Mouse (Mus musculus) heart, postnatal 14 days (tissue): ENCODE measurements around the gene Pcna. TPM values are rescaled to one million over a fixed set of nuclear protein-coding genes. Genes with fewer than 3 reads are reported as not detected.
"Not testable (repeated sequence)": the region's sequence is repeated elsewhere in the genome, so short reads cannot be mapped to it uniquely, and the experiment has no call there.

Experiments
- DNase-seq, 2 experiments: peaks; one replicate each; pipeline ENCODE4 v3.0.0; 2021 to 2022
- intact Hi-C: fragments of 180-260 bp; cut with DNase I; formaldehyde crosslinking; loops from one replicate; pipeline ENCODE4 v1.15.1; 2025
- total RNA-seq, 2 experiments: library from RNA; stranded (reverse); gene quantifications; 2 replicates each; pipeline ENCODE4 v1.2.3; 2021

The Pcna gene
- total RNA-seq, 2 experiments from 2014 or later, result 40.2 to 57.8 TPM

DNA sequence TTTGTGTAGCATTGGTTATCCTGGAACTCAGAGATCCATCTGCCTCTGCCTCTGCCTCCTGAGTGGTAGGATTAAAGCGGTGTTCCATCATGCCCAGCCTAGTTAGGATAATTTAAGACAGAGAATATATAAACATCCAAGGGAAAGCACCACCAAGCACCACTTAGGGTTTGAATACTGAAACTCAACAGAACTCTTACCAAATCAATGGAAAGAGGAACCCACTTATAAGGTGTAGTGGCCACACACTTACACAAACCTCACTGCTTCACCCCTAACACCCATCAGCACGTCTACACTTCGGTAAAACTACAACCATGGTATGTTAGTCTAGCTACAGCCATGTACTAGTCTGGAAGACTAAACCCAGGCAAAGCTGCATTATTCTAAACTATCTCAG is 9.7 kb downstream of the Pcna start:
- intact Hi-C loops, result loop anchor here (2.0 to 5.0 kb wide), 2 partner anchors 106 to 261 kb away; no protein-coding TSS in a partner anchor

DNA sequence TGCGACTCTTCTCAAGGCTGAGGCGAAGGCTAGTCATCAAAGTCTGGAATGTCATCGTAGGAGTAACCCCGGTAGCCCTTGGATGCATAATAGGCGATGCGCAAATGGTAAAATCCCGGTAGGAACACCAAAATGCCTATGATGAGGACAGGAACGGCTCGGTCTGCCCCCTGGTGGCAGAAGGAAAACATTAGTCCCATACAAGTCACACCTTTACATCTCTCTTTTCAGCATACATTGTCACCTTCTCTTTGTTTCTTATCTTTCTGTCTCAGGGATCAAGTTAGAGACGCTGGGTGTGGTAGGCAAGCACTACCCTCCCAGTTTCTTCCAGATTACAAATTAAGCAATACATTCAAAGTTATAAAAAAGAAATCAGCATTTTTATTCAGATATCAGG is 12.7 kb downstream of the Pcna start:
- peak; percentile 70 to 77 for DNase-seq
- intact Hi-C loops, result loop anchor here (5.0 kb wide), 1 partner anchor 103 kb away; no protein-coding TSS in a partner anchor

More for the DNA sequence above, 9.7 kb downstream of the Pcna start:
- no peak for DNase-seq

DNA sequence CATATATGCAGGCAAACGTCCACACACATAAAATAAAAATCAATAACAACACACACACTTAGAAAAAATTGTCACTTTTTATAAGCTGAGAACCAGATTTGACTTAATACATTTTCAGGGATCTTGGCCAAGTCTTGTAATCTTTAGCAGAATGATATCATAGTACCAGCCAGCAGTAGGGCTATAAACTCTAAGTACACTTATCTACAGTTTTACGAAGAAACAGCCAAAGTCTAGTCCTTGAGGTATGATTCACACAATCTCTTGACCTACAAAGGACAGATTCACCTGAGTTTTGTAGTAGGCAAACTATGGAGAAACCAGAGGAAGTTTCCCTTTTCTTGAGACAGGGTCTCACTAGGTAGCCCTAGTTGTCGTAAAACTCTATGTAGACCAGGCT is 13.7 kb downstream of the Pcna start:
- DNase-seq, intact Hi-C loops: not testable (repeated sequence)

DNA sequence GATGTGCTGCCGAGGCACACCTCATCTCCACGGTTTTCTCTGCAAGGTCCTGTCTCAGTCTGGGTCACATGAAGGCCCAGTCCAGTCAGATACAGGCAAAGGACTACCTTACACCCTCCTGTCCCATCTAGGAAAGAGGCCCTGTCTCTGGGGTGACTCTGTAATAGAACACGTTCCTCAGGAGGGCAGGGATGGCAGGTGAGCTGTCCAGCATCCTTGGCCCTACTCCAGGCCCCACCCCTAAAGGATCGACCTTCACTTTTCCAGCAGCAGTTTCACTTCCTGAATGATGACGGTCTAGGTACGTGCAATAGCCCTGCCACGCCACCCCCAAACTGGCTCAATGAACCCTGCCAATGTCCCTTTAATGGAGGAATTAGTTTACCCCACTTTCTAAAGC is 17.1 kb downstream of the Pcna start:
- DNase-seq, result no peak
- intact Hi-C loops, result loop anchor here (2.0 kb wide), 1 partner anchor 415 kb away; no protein-coding TSS in a partner anchor

DNA sequence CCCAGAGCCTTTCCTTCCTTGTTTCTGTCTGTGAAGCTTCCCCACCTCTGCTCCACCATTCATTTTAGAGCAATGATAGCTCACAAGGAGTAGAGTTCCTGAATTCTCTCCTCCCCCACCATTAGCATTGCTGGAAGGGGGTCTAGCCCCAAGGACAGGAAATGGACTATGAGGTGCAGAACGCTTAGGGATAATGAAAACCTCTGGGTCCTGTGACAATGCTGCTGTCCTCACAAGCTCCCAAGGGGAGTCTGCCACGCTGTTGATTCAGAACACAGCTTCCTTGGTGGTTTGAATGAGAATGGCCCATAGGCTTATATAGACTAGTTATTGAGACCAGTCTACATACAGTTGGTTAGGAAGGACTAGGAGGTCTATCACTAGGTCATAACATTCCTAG is 17.8 kb downstream of the Pcna start:
- intact Hi-C loops, result no loop called here

DNA sequence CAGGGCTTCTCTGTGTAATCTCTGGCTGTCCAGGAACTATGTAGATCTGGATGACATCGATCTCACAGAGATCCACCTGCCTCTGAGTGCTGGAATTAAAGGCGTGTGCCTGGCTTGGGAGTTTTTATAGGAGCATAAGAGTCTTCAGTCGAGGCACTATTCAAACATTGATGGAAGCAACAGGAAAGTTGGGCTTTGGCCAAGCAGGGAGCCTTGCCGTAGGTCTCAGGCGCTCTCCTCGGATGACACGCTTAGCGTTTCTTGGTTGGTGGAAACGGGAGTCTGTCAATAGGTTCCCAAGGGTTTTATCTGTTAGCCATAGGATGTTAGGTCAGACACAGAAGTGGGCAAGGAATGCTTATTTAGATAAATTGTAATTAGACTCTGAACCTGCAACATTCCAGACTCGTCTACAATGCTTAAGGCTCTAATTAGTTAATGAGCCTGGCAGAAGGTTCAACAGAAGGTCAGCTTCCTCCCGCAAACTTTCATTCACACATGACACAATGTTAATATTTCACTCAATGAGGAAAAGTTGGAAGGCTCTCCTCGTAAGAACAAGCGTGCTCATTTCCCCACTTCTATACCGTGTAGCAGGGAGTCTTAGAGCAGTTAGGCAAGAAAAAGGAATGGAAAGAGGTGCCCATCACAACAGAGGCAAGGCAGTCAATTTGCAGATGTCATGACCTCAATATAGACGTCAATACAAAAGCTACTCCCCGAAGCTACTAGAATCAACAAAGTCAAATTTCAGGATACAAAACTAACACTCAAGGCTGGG is 18.9 kb downstream of the Pcna start:
- no peak for DNase-seq
- intact Hi-C loops, result no loop called here

More for the DNA sequence above, 17.8 kb downstream of the Pcna start:
- no peak for DNase-seq

DNA sequence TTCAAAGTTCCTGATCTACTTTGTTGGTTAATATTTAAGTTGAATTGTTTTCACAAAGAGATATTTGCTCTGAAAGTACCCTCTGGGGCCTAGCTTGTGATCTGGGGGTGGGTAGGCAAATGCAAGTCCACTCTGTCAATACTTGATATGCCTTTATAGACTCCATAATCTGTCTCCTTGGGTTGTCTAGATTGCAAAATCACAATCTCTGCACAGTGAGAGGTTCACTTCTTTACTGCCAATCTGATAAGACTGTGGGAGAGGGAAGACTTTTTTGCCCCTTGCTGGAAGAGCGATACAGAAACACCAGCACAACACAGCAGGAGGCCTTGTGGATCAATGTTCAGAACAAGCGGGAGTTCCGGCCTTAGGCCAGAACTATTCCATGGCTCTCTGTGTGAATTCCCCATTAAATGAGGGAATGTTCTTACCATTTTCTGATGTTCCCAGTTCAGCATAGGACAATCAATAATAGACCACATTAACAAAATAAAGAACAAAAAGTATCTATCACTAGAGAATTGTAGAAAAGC is 20.6 kb downstream of the Pcna start:
- intact Hi-C loops, result no loop called here
- DNase-seq, result no peak

DNA sequence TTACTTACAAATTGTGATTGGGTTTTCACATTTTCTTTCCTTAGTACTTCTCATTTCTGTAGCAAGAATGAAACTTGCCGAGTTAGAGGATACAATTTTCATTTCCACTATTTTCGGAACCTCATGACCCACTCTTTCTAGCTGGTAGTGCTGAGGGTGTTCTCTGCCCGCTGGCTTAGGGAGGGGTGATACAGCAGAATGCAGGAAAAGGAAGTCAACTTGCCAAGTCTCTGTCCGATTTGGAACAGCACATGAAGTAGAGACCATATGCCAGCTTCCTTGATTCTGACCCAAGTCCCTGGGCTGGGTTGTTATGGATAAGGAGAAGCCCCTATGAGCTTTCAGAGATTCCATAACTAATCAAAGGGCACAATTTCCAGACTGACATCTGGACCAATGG is 28.8 kb downstream of the Pcna start:
- intact Hi-C loops, result no loop called here
- DNase-seq, result no peak

DNA sequence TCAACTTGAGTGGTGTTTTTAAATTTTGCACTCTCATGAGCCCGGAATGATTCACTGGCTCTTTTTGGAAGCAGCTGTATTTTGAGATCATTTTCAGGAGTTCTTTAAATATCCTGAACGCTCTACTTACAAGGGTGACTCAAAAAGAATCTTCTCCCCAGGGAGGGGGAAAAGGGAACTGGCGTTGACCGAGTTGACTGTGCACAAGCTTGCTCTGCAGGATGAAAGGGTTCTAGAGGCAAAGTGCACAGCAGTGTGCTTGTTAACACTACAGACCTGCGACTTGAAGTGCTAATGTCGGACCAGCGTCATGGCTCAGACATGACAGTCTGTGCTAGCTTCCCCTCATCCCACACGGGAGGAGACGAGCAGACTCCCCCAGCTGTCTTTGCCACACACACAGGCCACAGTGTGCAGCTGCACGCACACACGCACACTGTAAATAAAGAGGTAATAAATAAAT is 31.5 kb downstream of the Pcna start:
- intact Hi-C loops, result no loop called here
- peak; percentile 3 to 16 for DNase-seq

DNA sequence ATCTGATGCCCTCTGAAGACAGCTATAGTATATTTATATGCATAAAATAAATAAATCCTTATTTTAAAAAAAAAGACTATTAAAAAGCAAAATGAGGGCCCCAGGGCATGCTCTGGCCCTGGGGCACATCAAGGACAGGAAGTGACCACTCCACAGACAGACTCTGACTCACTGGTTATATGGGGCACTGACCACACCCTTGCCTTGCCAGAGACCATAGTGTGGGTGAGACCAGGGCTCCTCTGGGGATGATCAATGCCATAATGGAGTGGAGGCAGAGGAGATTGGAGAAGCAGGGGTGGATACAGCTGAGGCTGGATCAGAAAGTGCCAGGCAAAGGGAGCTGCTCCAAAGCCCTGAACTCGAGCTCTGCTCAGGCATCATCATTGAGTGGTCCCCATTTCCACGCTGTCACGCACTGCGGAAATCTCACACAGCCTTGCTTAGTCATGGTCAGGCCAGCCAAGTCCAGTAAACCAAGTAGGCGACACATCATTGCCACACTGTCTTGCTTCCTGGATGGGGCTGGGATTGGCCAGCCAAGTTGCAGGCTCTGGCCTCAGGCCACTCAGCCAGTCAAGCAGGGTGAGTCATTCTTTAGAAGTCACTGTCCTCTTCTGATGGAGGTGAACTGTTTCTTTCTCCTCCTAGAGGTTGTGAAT is 41.0 kb downstream of the Pcna start:
- intact Hi-C loops, result no loop called here
- peak; percentile 10 to 16 for DNase-seq

DNA sequence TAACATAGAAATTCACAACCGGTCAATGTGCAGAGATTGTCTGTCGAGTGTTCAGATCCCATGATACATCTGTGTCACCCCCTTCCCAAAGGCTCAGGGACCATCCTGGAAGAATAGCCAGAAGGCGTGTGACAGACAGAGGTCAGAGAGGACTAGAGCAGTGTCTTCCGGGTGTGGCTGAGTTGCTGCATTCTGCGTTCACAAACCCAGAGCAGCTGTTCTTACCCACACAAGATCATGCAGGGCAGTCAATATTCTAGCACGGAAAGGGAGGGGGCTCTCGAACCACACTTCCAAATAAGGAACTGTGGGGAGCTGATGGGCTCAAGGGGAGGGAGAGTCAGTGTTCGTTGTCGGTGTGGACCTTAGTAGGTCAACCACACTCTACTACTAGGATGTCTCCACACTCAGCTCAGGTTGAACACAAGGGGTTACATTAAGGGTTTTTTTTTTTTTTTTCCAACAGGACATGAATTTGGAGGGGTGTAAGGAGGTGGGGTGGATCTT is 42.3 kb downstream of the Pcna start:
- intact Hi-C loops, result no loop called here

DNA sequence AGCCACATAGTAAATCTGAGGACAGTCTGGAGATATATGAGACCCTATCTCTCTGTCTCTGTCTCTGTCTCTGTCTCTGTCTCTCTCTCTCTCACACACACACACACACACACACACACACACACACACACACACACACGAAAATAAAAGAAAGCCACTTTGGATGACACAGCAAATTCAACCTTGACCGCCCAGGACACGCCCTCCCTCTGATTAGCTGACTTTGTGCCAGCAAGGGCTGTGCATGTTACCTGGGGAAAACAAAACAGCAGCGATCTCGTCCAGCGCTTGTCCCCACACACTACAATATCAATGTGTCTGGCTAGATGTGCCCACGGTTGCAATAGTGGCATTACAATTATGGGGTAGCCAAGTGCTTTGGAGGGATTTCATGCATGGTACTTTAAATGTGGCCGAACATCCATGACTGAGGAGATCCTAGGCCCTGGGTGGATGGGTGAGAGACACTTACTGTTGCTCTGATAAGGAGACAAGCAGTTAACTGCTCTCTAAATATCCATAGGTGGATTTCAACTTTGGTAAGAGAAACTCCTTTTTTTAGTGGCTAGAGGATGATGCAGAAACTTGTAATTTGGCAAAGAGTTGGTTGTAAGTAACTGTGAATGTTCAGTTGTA is 44.8 kb downstream of the Pcna start:
- intact Hi-C loops, result no loop called here

More for the DNA sequence above, 42.3 kb downstream of the Pcna start:
- DNase-seq, result no peak

DNA sequence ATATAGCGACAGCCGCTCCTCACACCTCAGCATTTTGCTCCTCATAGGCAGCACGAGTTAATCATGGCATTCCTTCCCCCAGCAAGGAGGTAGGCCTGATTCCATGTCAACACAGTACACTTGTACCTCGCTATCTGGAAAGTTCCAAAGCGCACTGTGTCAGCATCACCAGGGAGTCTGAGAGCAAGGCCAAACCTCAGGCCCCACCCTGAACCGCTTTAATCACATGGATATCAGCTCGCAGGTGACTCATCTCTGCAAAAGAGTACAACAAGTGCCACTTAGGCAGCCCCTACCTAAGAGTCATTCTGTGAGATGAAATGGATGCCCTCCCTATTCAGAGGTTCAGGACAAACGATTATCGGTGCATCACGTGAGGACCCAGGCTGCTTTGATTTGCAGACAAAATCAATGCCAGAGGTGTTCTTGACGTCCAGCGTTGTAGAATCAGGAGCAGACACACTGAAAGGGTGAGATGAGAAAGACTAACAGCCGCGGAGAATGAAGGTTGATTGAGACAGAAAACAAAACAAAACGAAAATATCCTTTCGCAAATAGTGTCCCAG is 46.7 kb downstream of the Pcna start:
- DNase-seq, result no peak
- intact Hi-C loops, result no loop called here

More for the DNA sequence above, 44.8 kb downstream of the Pcna start:
- DNase-seq, result no peak

DNA sequence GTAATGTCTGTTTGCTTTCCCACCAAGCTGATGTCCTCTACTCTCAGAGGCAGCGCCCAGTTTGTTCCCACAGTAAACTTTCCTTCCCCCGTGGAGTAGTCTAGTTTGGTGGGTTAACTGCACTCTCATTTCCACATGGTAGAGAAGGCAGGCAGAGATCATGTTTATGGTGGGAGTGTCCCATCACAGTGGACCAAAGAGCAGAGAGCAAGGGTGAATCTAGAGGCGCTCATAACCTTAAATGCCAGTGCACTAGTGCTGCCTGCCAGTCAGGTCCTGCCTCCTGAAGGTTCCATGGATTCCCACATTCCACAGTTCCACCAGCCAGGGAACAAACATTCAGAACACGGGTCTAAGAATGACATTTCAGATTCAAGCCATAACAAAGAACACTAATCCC is 47.6 kb downstream of the Pcna start:
- no peak for DNase-seq
- intact Hi-C loops, result no loop called here

DNA sequence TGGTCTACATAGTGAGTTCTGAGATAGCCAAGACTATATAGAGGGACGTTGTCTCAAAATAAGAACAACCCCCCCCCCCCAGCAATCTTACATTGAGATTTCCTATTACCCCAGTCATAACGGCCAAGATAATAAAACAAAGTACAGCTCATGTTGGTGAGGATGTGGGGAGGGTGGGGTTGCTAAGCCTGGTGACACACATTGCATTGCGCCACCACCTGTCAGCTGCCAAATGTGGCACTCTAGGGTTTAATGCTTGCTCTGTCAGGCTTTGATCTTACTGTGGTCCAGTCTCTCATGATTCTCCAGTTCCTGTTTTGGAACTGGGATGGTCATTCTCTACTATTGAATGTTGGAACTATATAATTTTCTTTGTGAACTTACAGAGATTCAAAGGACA is 49.3 kb downstream of the Pcna start:
- DNase-seq, result no peak
- intact Hi-C loops, result no loop called here

DNA sequence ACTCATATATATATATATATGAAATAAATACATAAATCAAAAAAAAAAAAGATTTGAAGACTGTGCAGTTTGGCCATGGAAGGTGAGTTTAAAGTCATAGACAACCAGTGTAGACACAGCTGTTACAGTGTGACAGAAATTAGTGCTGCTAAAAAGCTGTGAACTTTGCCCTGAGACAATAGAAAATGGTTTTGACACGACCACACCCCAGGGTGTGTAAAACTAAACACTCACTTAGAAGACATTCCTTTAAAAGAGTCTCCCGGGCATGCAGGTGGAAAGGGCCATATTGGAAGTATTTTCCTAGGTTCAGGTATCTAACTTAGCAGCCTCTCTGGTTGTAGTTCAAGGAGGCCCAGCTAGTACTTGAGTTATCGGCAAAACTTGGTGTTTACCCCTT is 49.9 kb downstream of the Pcna start:
- DNase-seq, result no peak
- intact Hi-C loops, result no loop called here
